Mouse (Mus musculus): ENCODE results near the gene Epm2a. TPM values are rescaled to one million over a fixed set of nuclear protein-coding genes. Genes with fewer than 3 reads are reported as not detected.

Epm2a gene
- total and polyA plus RNA-seq, 2 experiments from 2014 or later = 1.3 to 13.3 TPM

- H3K36me3 ChIP-seq (replicated peaks; ENCODE audit: control insufficient read depth, insufficient read depth, low read length) = no peaks in the 10 kb centered on the region
- WGBS = 83% methylated on average over 12 of the region's 12 CpGs
- H3K27me3 ChIP-seq (ENCODE audit: control insufficient read depth, insufficient read depth, low read length) = no peaks in the 10 kb centered on the region
- no peak overlapping the region for H3K4me3 ChIP-seq (ENCODE audit: low read depth, low read length)
- no peak for DNase-seq (ENCODE audit: low spot score)
- no peak for ATAC-seq (ENCODE audit: insufficient read depth, low read depth)
- H3K27ac ChIP-seq (ENCODE audit: low read depth) = no peak overlapping the region
- no peaks in the 10 kb centered on the region for H3K9me3 ChIP-seq (replicated peaks; ENCODE audit: control insufficient read depth, low read length)
- H3K9ac ChIP-seq (replicated peaks; ENCODE audit: low read depth, low read length) = no peak overlapping the region
- TF ChIP-seq EP300 (IDR thresholded peaks at IDR 0.05; ENCODE audit: low read depth) (no peak), CTCF (IDR thresholded peaks at IDR 0.05; ENCODE audit: low read depth) (no peak)
- H3K4me1 ChIP-seq (ENCODE audit: control insufficient read depth, insufficient read depth) = no peaks in the 10 kb centered on the region
- no peak overlapping the region for H3K4me2 ChIP-seq (ENCODE audit: low read depth, low read length)
These were observed 19.8 kb downstream of the Epm2a start for GRCm38 (mm10) chr10:11362896-11363487.

DNA sequence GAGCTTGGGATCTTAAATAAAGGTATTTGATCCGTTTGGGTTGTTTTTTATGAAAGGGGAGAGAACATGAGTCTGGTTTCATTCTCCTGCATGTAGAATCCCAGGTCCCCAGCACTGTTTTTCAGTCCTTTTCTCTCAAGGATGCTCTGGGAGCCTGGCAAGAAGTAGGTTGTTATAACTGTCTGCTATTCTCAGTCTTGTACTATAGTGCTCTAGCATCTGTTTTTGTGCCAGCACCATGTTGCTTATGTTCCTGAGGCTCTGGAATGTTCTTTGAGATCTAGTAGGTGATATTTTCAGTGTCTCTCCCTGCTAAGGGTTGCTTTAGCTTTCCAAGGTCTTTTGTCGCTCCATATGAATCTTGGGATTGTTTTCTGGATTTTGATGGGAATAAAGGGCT, 38.1 kb downstream of the Epm2a start:
- no peak overlapping the region for H3K27ac ChIP-seq (ENCODE audit: low read depth)
- no peak overlapping the region for H3K9ac ChIP-seq (replicated peaks; ENCODE audit: low read depth, low read length)
- ATAC-seq (ENCODE audit: insufficient read depth, low read depth) (no peak), DNase-seq (ENCODE audit: low spot score) (no peak)
- no peak for TF ChIP-seq EP300 (IDR thresholded peaks at IDR 0.05; ENCODE audit: low read depth)
- no peak for TF ChIP-seq CTCF (IDR thresholded peaks at IDR 0.05; ENCODE audit: low read depth)
- no peak overlapping the region for H3K4me2 ChIP-seq (ENCODE audit: low read depth, low read length)
- H3K4me3 ChIP-seq (ENCODE audit: low read depth, low read length) = no peak overlapping the region
- H3K9me3 ChIP-seq (replicated peaks; ENCODE audit: control insufficient read depth, low read length) = no peaks in the 10 kb centered on the region
- no peaks in the 10 kb centered on the region for H3K4me1 ChIP-seq (ENCODE audit: control insufficient read depth, insufficient read depth)
- 74% methylated on average over 2 of the region's 2 CpGs for WGBS
- H3K36me3 ChIP-seq (replicated peaks; ENCODE audit: control insufficient read depth, insufficient read depth, low read length) = no peaks in the 10 kb centered on the region
- H3K27me3 ChIP-seq (ENCODE audit: control insufficient read depth, insufficient read depth, low read length) = no peaks in the 10 kb centered on the region

GRCm38 (mm10) chr10:11410926-11411325, 67.7 kb downstream of the Epm2a start:
- H3K4me3 ChIP-seq (ENCODE audit: low read depth, low read length) = no peak overlapping the region
- TF ChIP-seq EP300 (IDR thresholded peaks at IDR 0.05; ENCODE audit: low read depth) = no peak
- TF ChIP-seq CTCF (IDR thresholded peaks at IDR 0.05; ENCODE audit: low read depth) = no peak
- 62% methylated on average over 5 of the region's 5 CpGs for WGBS
- no peaks in the 10 kb centered on the region for H3K36me3 ChIP-seq (replicated peaks; ENCODE audit: control insufficient read depth, insufficient read depth, low read length)
- no peak overlapping the region for H3K9ac ChIP-seq (replicated peaks; ENCODE audit: low read depth, low read length)
- H3K4me1 ChIP-seq (ENCODE audit: control insufficient read depth, insufficient read depth) = no peaks in the 10 kb centered on the region
- no peaks in the 10 kb centered on the region for H3K9me3 ChIP-seq (replicated peaks; ENCODE audit: control insufficient read depth, low read length)
- H3K27ac ChIP-seq (ENCODE audit: low read depth) = no peak overlapping the region
- no peak for DNase-seq (ENCODE audit: low spot score)
- no peaks in the 10 kb centered on the region for H3K27me3 ChIP-seq (ENCODE audit: control insufficient read depth, insufficient read depth, low read length)
- H3K4me2 ChIP-seq (ENCODE audit: low read depth, low read length) = no peak overlapping the region
- ATAC-seq (ENCODE audit: insufficient read depth, low read depth) = no peak

DNA sequence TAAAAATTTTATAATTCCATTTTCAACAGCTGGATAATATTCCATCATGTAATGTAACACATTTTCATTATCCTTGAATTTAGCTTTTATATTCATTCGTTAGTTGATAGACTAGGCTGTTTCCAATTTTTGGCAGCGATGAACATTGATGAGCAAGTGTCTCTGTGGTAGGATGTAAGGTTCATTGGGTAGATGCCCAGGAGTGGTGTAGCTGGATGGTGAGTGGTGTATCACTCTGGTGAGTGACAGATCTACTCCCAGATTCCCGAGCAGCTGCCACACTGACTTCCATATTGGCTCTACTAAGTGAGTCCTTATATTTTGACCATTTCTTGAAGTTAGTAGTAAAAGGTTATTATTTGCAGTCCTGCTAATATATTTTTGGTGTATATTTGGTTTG, 76.9 kb downstream of the Epm2a start:
- TF ChIP-seq CTCF (IDR thresholded peaks at IDR 0.05; ENCODE audit: low read depth) = no peak
- TF ChIP-seq EP300 (IDR thresholded peaks at IDR 0.05; ENCODE audit: low read depth) = no peak
- whole genome bisulfite sequencing = 82% methylated on average over 3 of the region's 3 CpGs
- Histone ChIP-seq H3K9ac (replicated peaks; ENCODE audit: low read depth, low read length) (no peak overlapping the region), H3K27me3 (ENCODE audit: control insufficient read depth, insufficient read depth, low read length) (no peaks in the 10 kb centered on the region), H3K9me3 (replicated peaks; ENCODE audit: control insufficient read depth, low read length) (no peaks in the 10 kb centered on the region), H3K4me2 (ENCODE audit: low read depth, low read length) (no peak overlapping the region), H3K4me3 (ENCODE audit: low read depth, low read length) (no peak overlapping the region), H3K4me1 (ENCODE audit: control insufficient read depth, insufficient read depth) (no peaks in the 10 kb centered on the region), H3K27ac (ENCODE audit: low read depth) (no peak overlapping the region), H3K36me3 (replicated peaks; ENCODE audit: control insufficient read depth, insufficient read depth, low read length) (no peaks in the 10 kb centered on the region)
- ATAC-seq (ENCODE audit: insufficient read depth, low read depth) (no peak), DNase-seq (ENCODE audit: low spot score) (no peak)

DNA sequence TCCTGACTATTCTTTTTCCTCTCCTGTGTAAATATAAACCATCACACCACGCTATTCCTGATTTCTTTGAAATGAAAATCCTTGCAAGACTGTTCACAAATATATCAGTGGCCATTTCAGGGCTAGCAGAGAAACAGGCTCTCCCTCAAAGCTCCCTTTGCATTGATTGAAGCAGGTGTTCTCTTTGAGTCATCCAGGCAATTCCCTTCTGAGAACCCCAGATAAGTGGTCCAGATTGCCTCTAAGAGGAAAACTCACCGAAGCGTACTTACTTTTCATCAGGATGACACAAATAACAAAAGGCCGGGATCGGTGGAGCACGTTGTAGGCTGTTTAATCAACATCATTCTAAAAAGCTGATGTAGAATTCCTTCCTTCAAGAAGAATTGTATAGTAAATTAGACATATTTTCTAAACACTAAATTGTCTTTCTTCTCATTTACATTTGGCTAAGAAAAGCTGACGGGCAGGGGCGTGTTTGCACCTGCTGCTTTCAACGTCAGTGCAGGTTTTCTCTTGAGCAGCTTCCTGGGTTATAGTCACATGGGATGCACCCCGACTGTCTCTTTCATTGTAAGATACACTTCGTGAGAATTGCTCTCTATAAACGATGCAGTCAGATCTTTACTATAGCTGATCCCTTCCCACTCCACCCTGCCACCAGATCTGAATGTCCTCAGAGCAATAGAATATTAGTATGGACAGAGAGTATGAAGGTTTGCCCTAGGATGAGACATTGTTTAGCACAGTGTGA, 86.0 kb downstream of the Epm2a start:
- Histone ChIP-seq H3K4me2 (ENCODE audit: low read depth, low read length) (no peak overlapping the region), H3K27me3 (ENCODE audit: control insufficient read depth, insufficient read depth, low read length) (no peaks in the 10 kb centered on the region), H3K36me3 (replicated peaks; ENCODE audit: control insufficient read depth, insufficient read depth, low read length) (no peaks in the 10 kb centered on the region), H3K4me3 (ENCODE audit: low read depth, low read length) (no peak overlapping the region), H3K4me1 (ENCODE audit: control insufficient read depth, insufficient read depth) (no peaks in the 10 kb centered on the region), H3K9me3 (replicated peaks; ENCODE audit: control insufficient read depth, low read length) (no peaks in the 10 kb centered on the region), H3K9ac (replicated peaks; ENCODE audit: low read depth, low read length) (no peak overlapping the region), H3K27ac (ENCODE audit: low read depth) (no peak overlapping the region)
- 87% methylated on average over 12 of the region's 12 CpGs for WGBS
- DNase-seq (ENCODE audit: low spot score) (no peak), ATAC-seq (ENCODE audit: insufficient read depth, low read depth) (no peak)
- TF ChIP-seq CTCF (IDR thresholded peaks at IDR 0.05; ENCODE audit: low read depth) (no peak), EP300 (IDR thresholded peaks at IDR 0.05; ENCODE audit: low read depth) (no peak)
